Mouse (Mus musculus) monocyte, adult 2 months (primary cell): ENCODE results near the gene Dnm2.
"Not testable (repeated sequence)": the region's sequence is repeated elsewhere in the genome, so short reads cannot be mapped to it uniquely, and the experiment has no call there.

Experiments used
- DNase-seq, 2 experiments: peaks; one replicate each; pipeline ENCODE4 v3.0.0; 2022; ENCODE audit warnings: low spot score in 2 of 2, low read depth in 1 of 2

Gene Dnm2

DNA sequence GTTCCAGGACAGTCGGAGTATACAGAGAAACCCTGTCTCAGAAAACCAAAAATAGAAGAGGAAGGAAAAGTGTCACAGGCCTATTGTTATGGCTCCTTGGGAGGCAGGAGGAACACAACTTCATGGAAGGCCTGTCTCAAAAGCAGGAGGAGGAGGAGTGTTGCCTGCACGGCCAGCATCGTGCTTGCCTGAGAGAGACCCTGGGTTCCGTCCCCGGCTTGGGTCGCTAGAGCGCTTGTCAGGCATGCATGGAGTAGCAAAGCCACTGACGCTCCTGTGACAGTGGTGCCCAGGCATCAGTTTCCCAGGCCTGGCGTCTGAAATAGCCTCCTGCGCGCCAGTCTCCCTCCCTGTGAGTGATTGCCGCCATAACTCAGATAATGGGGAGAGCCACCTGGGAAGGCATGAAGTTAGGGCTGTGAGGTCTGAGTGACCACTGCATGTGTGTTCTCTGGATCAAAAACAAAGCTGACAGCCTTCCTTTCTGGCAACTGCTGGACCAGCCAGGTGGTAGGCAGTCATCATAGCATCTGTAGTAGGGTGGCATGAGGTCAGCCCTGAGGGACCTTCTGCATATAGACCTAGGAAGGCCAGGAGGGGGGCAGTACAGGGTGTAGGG is 73.7 kb downstream of the Dnm2 start:
- DNase-seq: no peak

DNA sequence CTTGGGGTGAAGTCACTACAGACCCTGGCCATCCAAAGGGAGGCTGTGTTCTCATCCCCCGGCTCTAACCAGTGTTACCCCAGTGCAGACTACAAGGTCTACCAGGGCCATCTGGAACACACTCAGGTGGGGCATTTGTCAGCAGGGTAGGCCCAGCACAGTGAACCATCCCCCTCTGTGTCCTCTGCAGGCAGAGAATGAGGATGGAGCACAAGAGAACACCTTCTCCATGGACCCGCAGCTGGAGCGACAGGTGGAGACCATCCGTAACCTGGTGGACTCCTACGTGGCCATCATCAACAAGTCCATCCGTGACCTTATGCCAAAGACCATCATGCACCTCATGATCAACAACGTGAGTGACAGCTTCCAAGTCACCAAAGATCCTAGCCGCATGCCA is 78.6 kb downstream of the Dnm2 start:
- no peak for DNase-seq

GRCm38 (mm10) chr9:21505767-21506166 is 81.1 kb downstream of the Dnm2 start:
- no peak for DNase-seq

- no peak for DNase-seq
Measured at GRCm38 (mm10) chr9:21507753-21508430, 83.2 kb downstream of the Dnm2 start.

GRCm38 (mm10) chr9:21508871-21509404 is 84.2 kb downstream of the Dnm2 start:
- DNase-seq: no peak

DNA sequence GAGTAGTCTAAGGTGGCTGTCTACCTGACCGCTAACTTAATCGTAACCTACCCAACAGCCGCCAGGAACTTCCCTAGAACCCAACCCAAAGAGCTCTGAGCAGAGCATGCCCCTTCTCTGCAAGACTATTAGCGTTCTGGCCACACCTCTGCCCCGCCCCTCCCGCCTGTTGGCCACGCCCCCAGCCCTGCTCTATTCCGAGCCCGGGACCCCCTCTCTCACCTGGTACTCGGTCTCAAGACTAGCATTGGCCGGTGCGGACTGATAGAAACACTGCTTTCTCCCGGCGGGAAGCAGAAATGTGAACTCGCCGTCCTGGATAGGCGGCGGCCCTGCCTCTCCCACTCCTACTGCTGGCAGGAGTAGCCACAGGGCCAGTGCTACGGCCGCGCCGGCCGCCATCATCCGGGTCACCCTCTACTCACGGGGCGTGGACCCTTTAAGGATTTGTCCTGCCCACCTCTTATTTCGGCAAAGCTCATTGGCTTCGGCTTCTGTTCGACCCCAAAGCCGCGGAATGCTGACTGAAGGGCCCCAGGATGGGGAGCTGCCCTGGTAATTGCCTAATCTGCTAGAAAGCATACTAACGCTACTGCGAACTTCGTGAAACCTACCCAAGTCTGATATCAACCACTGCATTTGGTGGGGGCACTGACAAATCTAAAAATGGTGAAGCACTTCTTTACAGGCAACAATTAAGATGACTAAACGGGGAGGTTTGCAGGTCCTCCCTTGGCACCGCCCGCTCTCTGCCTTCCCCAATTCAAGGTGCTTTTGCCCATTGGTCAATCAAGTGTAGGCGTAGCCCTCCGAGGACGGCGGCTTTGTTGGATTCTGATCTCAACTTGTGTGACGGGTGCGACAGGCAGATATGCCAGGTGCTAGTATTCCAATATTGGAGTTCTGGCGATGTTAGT is 85.3 kb downstream of the Dnm2 start, which contains the start of gene Tmed1:
Gene Tmed1, minus strand, starts transcription at position 481 of the 917 bp plus-strand sequence.
- peak; percentile 79 to 86 for DNase-seq

GRCm38 (mm10) chr9:21510689-21511015 is 85.9 kb downstream of the Dnm2 start:
- DNase-seq: no peak

DNA sequence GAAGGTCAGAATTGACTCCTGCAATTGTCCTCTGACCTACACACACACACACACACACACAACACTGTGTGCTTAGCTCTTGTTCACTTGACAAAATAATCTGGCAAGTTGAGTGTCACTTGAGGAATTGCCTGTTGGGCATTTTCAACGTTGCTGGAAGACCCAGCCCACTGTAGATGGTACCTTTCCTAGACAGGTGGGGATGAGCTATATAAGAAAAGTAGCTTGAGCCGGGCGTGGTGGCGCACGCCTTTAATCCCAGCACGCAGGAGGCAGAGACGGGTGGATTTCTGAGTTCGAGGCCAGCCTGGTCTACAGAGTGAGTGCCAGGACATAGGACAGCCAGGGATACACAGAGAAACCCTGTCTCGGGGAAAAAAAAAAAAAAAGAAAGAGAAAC is 86.3 kb downstream of the Dnm2 start:
- DNase-seq: no peak

GRCm38 (mm10) chr9:21513466-21513865 is 88.8 kb downstream of the Dnm2 start:
- no peak for DNase-seq

GRCm38 (mm10) chr9:21517947-21518495 is 93.3 kb downstream of the Dnm2 start:
- DNase-seq: no peak

DNA sequence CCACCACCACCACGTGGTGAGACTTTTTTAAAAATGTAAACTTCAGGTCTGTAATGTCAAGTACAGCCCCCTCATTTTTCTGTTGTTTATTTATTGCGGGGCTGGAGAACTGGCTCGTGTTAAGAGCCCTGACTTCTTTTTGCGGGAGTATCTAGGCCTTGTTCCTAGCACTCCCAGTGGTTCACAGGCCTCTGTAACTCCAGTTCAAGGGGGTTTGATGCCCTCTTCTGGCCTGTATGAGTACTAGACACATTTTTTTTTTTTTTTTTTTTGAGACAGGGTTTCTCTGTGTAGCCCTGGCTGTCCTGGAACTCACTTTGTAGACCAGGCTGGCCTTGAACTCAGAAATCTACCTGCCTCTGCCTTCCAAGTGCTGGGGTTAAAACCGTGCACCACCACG is 94.0 kb downstream of the Dnm2 start:
- not testable (repeated sequence) for DNase-seq

GRCm38 (mm10) chr9:21525142-21525936 is 100.6 kb downstream of the Dnm2 start:
- no peak for DNase-seq

GRCm38 (mm10) chr9:21525937-21526633 is 101.4 kb downstream of the Dnm2 start, which contains the start of gene AB124611:
Gene AB124611, plus strand, starts transcription at chr9:21526176.
- DNase-seq: peak; percentile 71 to 75

GRCm38 (mm10) chr9:21526634-21526944 is 101.9 kb downstream of the Dnm2 start:
- DNase-seq: no peak

- DNase-seq: no peak
Measured at GRCm38 (mm10) chr9:21527100-21527801, 102.5 kb downstream of the Dnm2 start.

- no peak for DNase-seq
Measured at GRCm38 (mm10) chr9:21527917-21528324, 103.2 kb downstream of the Dnm2 start.

DNA sequence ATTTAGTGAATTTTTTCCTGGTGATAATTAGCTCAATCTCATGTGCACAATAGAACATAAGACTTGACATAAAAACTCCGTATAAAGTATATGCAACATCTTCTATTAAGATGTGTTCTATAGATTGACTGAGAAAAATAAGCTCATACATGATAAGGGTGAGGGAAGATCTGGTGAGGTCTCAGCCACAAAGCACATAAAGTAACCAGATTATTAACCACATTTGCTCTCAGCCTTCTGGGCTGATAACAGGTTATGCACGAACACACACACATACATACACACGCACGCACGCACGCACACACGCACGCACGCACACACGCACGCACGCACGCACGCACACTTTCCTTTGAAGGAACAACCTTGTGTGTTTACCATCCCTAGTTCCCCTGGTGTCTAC is 111.8 kb downstream of the Dnm2 start:
- DNase-seq: no peak

DNA sequence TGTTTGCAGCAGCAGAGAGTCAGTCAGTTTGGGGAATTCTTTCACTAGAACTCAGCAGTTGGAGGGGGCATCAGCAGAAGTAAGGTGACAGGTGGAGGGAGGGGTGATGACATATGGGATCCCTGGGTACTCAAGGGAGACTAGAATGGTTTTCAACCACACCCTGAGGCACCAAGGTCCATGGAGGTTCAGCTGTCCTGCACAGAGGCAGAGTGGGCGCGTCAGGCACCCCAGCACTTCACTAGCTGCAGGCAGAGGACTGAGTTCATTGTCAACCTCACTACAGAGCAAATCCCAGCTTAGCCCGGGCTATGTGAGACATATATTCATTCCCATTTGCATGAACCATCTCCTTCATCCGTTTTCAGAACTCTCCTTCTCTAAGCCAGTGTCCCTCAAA is 112.3 kb downstream of the Dnm2 start:
- no peak for DNase-seq

- no peak for DNase-seq
Measured at GRCm38 (mm10) chr9:21539981-21540753, 115.5 kb downstream of the Dnm2 start.
